Mouse (Mus musculus) limb, embryonic 10.5 days (tissue): ENCODE measurements around the gene Lgi1. TPM values are rescaled to one million over a fixed set of nuclear protein-coding genes. Genes with fewer than 3 reads are reported as not detected.

Experiments
- DNase-seq: peaks from one replicate; pipeline ENCODE4 v3.0.0-alpha.2; 2017; ENCODE audit warnings: low spot score
- H3K27ac ChIP-seq: fragments of 300-500 bp; sonication (generic); 2 replicates; pipeline ENCODE4 v1.5.1; 2016; ENCODE audit warnings: mild to moderate bottlenecking
- H3K27me3 ChIP-seq: fragments of 300-500 bp; sonication (generic); 2 replicates; pipeline ENCODE4 v1.6.1; 2016; ENCODE audit warnings: low read depth, mild to moderate bottlenecking; ENCODE audit not compliant: poor library complexity, severe bottlenecking
- H3K36me3 ChIP-seq: fragments of 300-500 bp; sonication (generic); 2 replicates; pipeline ENCODE4 v1.6.1; 2016; ENCODE audit warnings: mild to moderate bottlenecking, moderate library complexity
- H3K4me1 ChIP-seq: fragments of 300-500 bp; sonication (generic); 2 replicates; pipeline ENCODE4 v1.6.1; 2016
- H3K4me3 ChIP-seq: fragments of 300-500 bp; sonication (generic); 2 replicates; pipeline ENCODE4 v1.5.1; 2016; ENCODE audit warnings: mild to moderate bottlenecking, moderate library complexity
- H3K9me3 ChIP-seq: fragments of 300-500 bp; sonication (generic); replicated peaks from 2 replicates; pipeline ENCODE4 v1.6.1; 2016; ENCODE audit warnings: mild to moderate bottlenecking
- WGBS: fragments of 180-500 bp; shearing (Covaris S2); methylation state at CpG from one replicate; pipeline ENCODE4 v1.1.7; 2016; 5-methylcytosine and 5-hydroxymethylcytosine counted together
- polyA plus RNA-seq: library from polyadenylated mRNA; unstranded; fragments of >200 nt; fragmentation: Nextera tagmentation; extraction: Ambion mirVana; gene quantifications from 2 replicates; pipeline ENCODE4 v1.2.1, GENCODE M21; 2016

The Lgi1 gene
- 0.28 and 0.50 TPM in 2 replicates for polyA plus RNA-seq

DNA sequence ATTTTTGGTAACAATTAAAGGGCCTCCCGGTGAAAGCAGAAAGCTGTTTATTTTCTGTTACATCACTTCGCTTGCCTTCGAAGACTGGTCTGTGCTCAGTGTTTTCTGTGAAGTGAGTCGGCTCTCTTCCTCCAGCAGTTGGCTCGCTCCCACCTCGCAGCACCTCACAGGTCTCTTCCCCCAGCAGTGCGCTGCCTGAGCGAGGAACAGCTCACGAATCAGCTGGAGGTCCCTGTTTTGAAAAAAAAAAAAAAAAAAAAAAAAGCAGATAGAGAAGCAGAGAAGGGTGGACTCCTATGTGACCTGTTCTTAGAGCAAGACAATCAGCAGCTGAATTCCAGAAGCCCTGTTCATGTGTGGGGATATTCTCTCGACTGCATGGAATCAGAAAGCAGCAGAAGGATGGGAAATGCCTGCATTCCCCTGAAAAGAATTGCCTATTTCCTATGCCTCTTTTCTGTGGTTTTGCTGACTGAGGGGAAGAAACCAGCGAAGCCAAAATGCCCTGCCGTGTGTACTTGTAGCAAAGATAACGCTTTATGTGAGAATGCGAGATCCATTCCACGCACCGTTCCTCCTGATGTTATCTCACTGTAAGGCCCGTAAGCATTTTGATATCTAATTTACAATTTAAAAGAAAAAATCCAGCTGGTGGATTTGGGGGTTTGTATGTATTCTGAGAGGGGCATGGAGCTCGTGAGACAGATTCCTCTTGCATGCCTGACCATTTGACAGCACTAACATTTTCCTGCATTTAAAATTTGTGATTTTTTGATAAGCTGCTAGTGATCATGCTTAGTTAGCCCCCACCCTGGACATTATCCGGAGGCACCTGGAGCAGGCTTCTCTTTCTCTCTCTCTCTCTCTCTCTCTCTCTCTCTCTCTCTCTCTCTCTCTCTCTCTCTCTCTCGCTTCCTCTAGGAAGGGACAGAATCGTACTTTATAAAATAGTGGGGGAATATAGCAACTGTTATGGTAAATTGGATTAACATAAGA is at the start of gene Lgi1:
TSS of gene Lgi1 (plus strand) at position 32 of the 996 bp plus-strand sequence.
- H3K4me3 ChIP-seq: peak within 1 kb of the TSS; percentile 32
- DNase-seq: no peak
- no peak within 1 kb of the TSS for H3K27ac ChIP-seq
- WGBS: 39% methylated on average over 21 of the region's 21 CpGs
- H3K27me3 ChIP-seq: peaks cover 14% of the 10 kb centered on the region; the same call in 1 of the 2 replicates
- H3K4me1 ChIP-seq: peaks cover 18% of the 10 kb centered on the region
- H3K36me3 ChIP-seq: no peaks in the 10 kb centered on the region
- H3K9me3 ChIP-seq: no peaks in the 10 kb centered on the region

DNA sequence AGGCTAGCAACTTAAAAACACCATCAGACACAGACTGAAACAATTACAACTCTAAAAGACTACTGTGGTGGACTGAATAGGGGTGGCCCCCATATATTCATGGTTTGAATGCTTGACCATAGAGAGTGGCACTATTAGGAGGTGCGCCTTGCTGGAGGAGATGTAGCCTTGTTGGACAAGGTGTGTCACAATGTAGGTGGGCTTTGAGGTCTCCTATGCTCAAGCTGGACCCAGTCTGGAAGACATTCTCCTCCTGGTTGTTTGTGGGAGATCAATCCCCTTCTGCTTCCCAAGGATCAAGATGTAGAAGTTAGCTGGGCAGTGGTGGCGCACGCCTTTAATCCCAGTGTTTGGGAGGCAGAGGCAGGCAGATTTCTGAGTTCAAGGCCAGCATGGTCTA is 46.6 kb upstream of the Lgi1 start:
- Histone ChIP-seq H3K4me1 (peaks cover under 1% of the 10 kb centered on the region; the same call in 1 of the 2 replicates), H3K36me3 (peaks cover 54% of the 10 kb centered on the region), H3K27ac (no peak overlapping the region), H3K4me3 (no peak overlapping the region), H3K27me3 (no peaks in the 10 kb centered on the region), H3K9me3 (no peaks in the 10 kb centered on the region)
- 94% methylated on average over 3 of the region's 3 CpGs for WGBS
- DNase-seq: no peak

GRCm38 (mm10) chr19:38223356-38223904 is 40.9 kb upstream of the Lgi1 start:
- no peak for DNase-seq
- WGBS: 15% methylated on average over 12 of the region's 12 CpGs
- H3K4me1 ChIP-seq: peaks cover 8% of the 10 kb centered on the region; the same call in 1 of the 2 replicates
- H3K27ac ChIP-seq: peak overlapping the region; percentile 88
- peak overlapping the region; percentile 77 for H3K4me3 ChIP-seq
- peaks cover 13% of the 10 kb centered on the region for H3K36me3 ChIP-seq
- H3K9me3 ChIP-seq: no peaks in the 10 kb centered on the region
- no peaks in the 10 kb centered on the region for H3K27me3 ChIP-seq

GRCm38 (mm10) chr19:38223905-38224684 is 40.2 kb upstream of the Lgi1 start, which contains the start of gene Fra10ac1:
TSS of gene Fra10ac1 (minus strand) at chr19:38224156.
- DNase-seq: peak; percentile 93
- Histone ChIP-seq H3K4me3 (peak within 1 kb of the TSS; percentile 77), H3K27me3 (no peaks in the 10 kb centered on the region), H3K27ac (peak within 1 kb of the TSS; percentile 88), H3K4me1 (peaks cover 8% of the 10 kb centered on the region; the same call in 1 of the 2 replicates), H3K36me3 (peaks cover 7% of the 10 kb centered on the region), H3K9me3 (no peaks in the 10 kb centered on the region)
- under 1% methylated on average over 49 of the region's 49 CpGs for WGBS

DNA sequence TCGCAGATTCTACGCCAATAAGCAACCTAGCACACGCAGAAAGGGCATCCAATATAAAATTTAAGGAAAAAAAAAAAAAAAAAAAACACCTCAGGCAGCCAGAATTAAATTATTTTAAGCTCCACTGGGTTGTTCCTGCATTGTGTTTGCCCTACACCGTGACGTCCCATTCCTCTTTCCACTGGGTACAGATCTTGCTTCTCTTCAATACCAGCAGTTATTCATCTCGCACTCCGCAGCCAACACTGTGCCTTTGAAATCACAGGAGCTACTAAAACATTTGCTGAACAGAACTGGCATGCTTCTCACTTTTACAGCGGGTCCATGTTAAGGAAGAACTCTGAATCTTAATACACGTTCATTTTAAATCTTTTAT is 39.7 kb upstream of the Lgi1 start:
- DNase-seq: no peak
- 23% methylated on average over 9 of the region's 9 CpGs for WGBS
- Histone ChIP-seq H3K27me3 (no peaks in the 10 kb centered on the region), H3K27ac (peak overlapping the region; percentile 88), H3K4me1 (peaks cover 8% of the 10 kb centered on the region; the same call in 1 of the 2 replicates), H3K9me3 (no peaks in the 10 kb centered on the region), H3K4me3 (peak overlapping the region; percentile 77), H3K36me3 (peaks cover 3% of the 10 kb centered on the region)

DNA sequence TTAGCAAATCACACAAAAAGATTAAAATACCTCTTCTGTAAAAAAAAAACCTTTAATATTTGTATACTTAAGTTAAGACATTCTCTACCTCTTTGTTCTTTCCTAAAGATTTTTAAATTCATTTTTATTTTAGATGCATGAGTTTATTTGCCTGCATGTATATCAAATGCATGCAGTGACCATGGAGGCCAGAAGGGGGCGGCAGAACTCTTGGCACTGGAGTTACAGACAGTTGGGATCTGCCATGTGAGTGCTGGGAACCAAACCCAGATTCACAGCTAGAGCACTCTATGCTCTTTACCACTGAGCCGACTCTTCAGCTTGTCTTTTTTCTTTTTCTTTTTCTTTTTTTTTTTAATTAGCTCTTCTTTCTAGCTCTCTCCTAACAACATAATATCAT is 35.6 kb upstream of the Lgi1 start:
- no peak overlapping the region for H3K27ac ChIP-seq
- 55% methylated on average over 2 of the region's 2 CpGs for WGBS
- no peak overlapping the region for H3K4me3 ChIP-seq
- H3K9me3 ChIP-seq: no peaks in the 10 kb centered on the region
- peaks cover 4% of the 10 kb centered on the region for H3K4me1 ChIP-seq
- H3K27me3 ChIP-seq: no peaks in the 10 kb centered on the region
- no peak for DNase-seq
- no peaks in the 10 kb centered on the region for H3K36me3 ChIP-seq

- no peaks in the 10 kb centered on the region for H3K27me3 ChIP-seq
- H3K4me1 ChIP-seq: peaks cover 4% of the 10 kb centered on the region
- no peak overlapping the region for H3K4me3 ChIP-seq
- H3K9me3 ChIP-seq: no peaks in the 10 kb centered on the region
- H3K27ac ChIP-seq: no peak overlapping the region
- 38% methylated on average over 8 of the region's 8 CpGs for WGBS
- H3K36me3 ChIP-seq: no peaks in the 10 kb centered on the region
- DNase-seq: no peak
Observed at GRCm38 (mm10) chr19:38232087-38232486, 32.2 kb upstream of the Lgi1 start.

DNA sequence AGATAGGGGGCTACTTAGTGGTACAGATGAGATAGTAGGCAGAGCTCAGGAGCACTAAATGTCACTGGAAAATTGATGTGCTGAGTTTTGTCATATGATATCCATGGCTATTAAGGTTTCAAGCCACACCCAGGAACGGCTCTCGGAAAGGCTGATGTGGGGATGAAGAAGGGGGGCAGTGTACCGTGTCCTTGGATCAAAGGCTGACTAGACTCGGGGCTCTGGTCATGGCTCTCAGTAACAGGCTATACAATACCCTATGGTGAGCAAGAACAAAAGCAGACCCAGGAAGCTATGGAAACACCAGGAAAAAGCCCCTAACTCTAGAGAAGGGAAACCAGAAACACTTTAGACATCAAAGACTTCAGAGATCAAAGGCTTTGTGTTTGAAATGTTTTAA is 31.8 kb upstream of the Lgi1 start:
- H3K36me3 ChIP-seq: no peaks in the 10 kb centered on the region
- H3K4me3 ChIP-seq: no peak overlapping the region
- H3K4me1 ChIP-seq: peaks cover 8% of the 10 kb centered on the region
- no peaks in the 10 kb centered on the region for H3K27me3 ChIP-seq
- no peaks in the 10 kb centered on the region for H3K9me3 ChIP-seq
- H3K27ac ChIP-seq: no peak overlapping the region
- 4% methylated on average over 4 of the region's 4 CpGs for WGBS
- no peak for DNase-seq

DNA sequence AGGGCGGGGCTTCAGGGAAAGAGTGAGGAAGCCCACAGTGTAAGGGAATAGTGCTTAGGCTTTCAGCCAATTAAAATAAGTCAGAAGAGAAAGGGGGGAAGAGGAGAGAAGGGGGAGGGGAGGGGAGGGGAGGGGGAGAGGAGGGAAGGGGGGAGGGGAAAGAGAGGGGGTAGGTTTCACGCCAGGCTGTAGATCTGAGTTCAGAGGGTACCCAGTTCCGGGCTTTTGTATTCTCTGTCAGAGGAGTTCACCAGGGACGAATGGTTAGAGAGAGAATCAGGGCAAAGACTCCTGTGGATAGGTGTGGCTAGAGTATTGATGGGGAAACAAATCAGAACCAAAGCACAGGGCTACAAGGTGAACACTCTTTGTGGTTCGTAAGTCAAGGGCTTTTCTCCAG is 27.8 kb upstream of the Lgi1 start:
- peaks cover 19% of the 10 kb centered on the region for H3K4me1 ChIP-seq
- H3K27ac ChIP-seq: peak overlapping the region; percentile 42; the same call in 1 of the 2 replicates
- no peak for DNase-seq
- 81% methylated on average over 5 of the region's 5 CpGs for WGBS
- H3K9me3 ChIP-seq: no peaks in the 10 kb centered on the region
- no peaks in the 10 kb centered on the region for H3K36me3 ChIP-seq
- no peaks in the 10 kb centered on the region for H3K27me3 ChIP-seq
- H3K4me3 ChIP-seq: no peak overlapping the region

DNA sequence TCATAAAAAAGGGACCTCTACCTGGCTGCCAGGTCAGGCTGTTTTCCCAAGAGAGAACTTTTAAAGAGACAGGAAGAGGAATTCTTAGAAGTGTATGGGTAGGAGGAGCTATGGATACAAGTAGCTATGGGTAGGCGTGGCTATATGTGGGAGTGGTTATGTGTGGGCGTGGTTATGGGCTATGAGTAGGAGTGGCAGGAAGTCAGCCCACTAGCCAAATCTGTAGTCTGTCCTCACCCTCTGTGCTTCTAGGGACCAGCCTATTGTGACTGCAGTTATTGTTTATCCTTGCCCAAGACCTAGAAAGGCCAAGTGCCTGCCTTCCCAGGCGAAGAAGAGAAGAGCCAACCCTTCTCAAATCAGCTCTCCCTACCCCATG is 26.5 kb upstream of the Lgi1 start:
- WGBS: 47% methylated on average over 3 of the region's 3 CpGs
- Histone ChIP-seq H3K9me3 (no peaks in the 10 kb centered on the region), H3K4me3 (no peak overlapping the region), H3K36me3 (no peaks in the 10 kb centered on the region), H3K4me1 (peaks cover 15% of the 10 kb centered on the region), H3K27me3 (no peaks in the 10 kb centered on the region), H3K27ac (peak overlapping the region; percentile 50; the same call in 1 of the 2 replicates)
- DNase-seq: no peak

DNA sequence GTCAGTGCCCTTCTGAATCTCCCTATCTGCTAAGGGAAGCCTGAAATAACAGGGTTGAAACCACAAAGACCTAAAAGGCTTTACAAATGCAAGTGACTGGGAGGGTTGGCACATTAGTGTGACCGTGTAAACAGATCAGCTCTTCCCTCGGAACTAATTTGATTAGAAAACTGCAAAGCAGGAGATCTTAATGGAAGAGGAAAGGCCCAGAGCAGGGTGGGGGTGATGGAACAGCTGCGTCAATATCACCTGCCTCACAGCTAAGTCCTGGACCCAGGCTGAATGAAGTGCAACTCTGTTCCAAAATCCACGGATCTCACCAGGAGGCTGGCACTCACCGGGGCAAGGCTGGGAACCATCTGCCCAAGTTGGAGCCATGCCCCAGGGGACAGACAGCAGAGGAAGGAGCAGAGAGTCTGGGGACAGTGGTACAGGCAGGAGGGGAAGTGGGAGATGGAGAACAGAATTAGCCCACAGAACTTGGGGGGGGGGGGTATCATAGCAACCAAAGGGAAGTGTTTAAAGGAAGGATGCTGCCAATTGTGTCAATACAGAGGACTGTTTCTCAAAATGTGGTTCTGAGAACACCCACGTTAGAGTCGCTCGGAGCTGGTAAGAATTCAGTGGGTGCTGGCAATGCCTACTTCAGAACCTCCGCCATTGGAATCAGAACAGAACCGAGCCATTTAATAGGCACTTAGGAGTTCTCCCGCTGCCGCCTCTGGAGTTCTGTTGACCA is 26.0 kb upstream of the Lgi1 start:
- DNase-seq: peak; percentile 21
- peak overlapping the region; percentile 50; the same call in 1 of the 2 replicates for H3K27ac ChIP-seq
- peaks cover 15% of the 10 kb centered on the region for H3K4me1 ChIP-seq
- H3K4me3 ChIP-seq: no peak overlapping the region
- no peaks in the 10 kb centered on the region for H3K36me3 ChIP-seq
- H3K27me3 ChIP-seq: no peaks in the 10 kb centered on the region
- 72% methylated on average over 12 of the region's 12 CpGs for WGBS
- H3K9me3 ChIP-seq: no peaks in the 10 kb centered on the region

DNA sequence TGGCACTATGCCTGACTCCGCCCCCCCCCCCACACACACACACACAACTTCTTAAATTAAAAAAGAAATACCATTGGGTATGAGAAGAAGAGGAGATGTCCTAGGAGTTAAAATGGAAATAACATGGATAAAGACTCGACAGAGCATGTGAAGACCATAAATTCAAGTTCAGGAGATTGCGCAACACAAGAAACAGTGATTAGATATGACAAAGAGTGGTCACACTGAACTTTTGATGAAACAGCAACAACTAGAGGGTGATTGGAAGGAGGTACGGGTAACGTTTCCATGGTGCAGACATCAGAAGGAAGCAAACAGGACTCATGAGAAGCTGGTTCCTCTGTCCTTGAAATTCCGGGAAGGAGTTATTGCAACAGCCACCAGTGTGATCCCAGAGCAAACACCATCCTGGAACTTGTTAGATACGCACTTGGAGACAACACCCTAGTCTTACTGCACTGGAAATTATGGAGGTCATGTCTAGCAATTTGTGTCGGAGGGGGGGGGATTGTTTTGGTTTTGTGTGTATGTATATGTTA is 22.0 kb upstream of the Lgi1 start:
- WGBS: 92% methylated on average over 8 of the region's 8 CpGs
- Histone ChIP-seq H3K4me1 (peaks cover 38% of the 10 kb centered on the region), H3K27me3 (no peaks in the 10 kb centered on the region), H3K36me3 (no peaks in the 10 kb centered on the region), H3K27ac (no peak overlapping the region), H3K9me3 (no peaks in the 10 kb centered on the region), H3K4me3 (no peak overlapping the region)
- DNase-seq: no peak
